Mouse (Mus musculus): ENCODE measurements around the gene Cfap43.

- no peak for TF ChIP-seq POLR2A (IDR thresholded peaks at IDR 0.05; ENCODE audit: extremely low read depth, insufficient read depth, low read length)
- TF ChIP-seq CTCF (IDR thresholded peaks at IDR 0.05; ENCODE audit: low read depth, low read length), result no peak
Observed at GRCm38 (mm10) chr19:47881538-47881937, 37.5 kb downstream of the Cfap43 start.

All from liver, adult 2 months (tissue).